Mouse (Mus musculus): ENCODE results near the gene Cnrip1.

DNA sequence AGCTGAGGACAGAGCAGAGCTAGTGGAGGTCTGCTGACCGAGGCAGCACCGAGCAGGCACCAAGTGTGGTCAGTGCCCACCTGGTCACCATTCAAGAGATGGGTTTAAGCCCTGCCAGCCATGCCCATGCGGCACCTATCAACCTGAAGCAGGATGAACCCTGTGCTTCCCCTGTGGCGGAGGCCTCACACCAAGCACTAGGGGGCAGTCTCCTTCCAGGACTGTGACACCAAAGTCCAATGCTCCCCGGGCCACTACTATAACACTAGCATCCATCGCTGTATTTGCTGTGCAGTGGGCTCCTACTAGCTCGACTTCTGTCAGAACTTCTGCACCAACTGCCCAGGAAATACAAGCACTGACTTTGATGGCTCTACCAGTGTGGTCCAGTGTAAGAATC is 32.1 kb upstream of the Cnrip1 start:
- TF ChIP-seq CTCF (IDR thresholded peaks at IDR 0.05) (no peak), POLR2A (IDR thresholded peaks at IDR 0.05; ENCODE audit: insufficient read depth, low read depth, low read length) (no peak)
